In the genomic region with DNA sequence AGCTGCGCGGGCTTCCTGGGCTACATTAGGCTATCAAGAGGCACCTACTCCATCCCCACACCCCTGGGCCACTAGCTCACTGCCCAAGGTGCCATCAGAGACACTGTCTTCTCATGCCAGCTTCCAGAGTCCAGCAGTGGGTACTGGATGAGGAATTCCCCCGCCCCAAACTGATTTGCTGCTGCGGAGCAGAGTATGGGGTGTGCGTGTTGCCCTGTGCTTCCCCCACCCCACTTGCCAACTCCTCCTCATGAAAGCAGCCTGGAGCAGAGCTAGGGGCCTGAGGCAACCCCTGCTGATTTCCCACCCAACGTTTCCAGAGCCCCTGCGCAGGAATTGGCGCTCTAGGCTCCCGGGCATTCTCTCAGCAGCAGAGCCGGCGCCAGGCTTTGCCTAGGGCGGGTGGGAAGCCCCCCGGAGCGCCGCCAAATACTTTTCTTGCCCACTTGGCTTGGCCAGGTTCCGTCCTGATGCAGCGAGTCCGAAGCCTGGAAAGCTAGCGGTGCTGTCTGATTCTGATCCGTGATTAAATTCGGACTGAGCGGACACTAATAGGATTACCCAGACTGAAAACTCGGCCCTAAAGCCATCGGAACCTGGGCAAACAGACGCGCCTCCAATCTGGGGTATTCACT, we compare ENCODE assay signal across 8 mouse cellular contexts. TPM values are rescaled to one million over a fixed set of nuclear protein-coding genes. Genes with fewer than 3 reads are reported as not detected.
A peak's percentile ranks its signal among the peaks of the same experiment; 100 is the strongest.
DNase-seq lines count a peak whose midpoint lies in the region; ATAC-seq and TF ChIP-seq lines count a peak whose summit lies in the region.

No protein-coding gene starts in this region.

- no peaks in the 10 kb centered on the region for H3K9me3 ChIP-seq in embryonic facial prominence, embryonic 14.5 days (ENCODE audit: control insufficient read depth, low read length)
- no peaks in the 10 kb centered on the region for H3K9me3 ChIP-seq in heart, postnatal 0 days (replicated peaks; ENCODE audit: control insufficient read depth, low read length)
- H3K9me3 ChIP-seq in midbrain, embryonic 12.5 days = no peaks in the 10 kb centered on the region

- TF ChIP-seq CTCF in thymus, adult 2 months (IDR thresholded peaks at IDR 0.05; ENCODE audit: borderline replicate concordance, control insufficient read depth, extremely low read depth, insufficient read depth, low read length, poor library complexity) = no peak
- TF ChIP-seq CTCF in heart, postnatal 0 days (IDR thresholded peaks at IDR 0.05; ENCODE audit: low read depth) = no peak

- H3K36me3 ChIP-seq in thymus, adult 2 months (ENCODE audit: control insufficient read depth, insufficient read depth, low read length) = no peaks in the 10 kb centered on the region
- no peaks in the 10 kb centered on the region for H3K36me3 ChIP-seq in embryonic facial prominence, embryonic 14.5 days (ENCODE audit: control insufficient read depth, insufficient read depth, low read length)
- H3K36me3 ChIP-seq in heart, postnatal 0 days (replicated peaks; ENCODE audit: control insufficient read depth, insufficient read depth, low read length) = no peaks in the 10 kb centered on the region
- H3K36me3 ChIP-seq in midbrain, embryonic 12.5 days = no peaks in the 10 kb centered on the region

- no peak for TF ChIP-seq POLR2A in thymus, adult 2 months (IDR thresholded peaks at IDR 0.05; ENCODE audit: control insufficient read depth, extremely low read depth, insufficient read depth, low read length, poor library complexity)

- no peak for ATAC-seq in embryonic facial prominence, embryonic 14.5 days (ENCODE audit: low read depth)
- 0 out of 2 replicates have a peak, but pooled peaks have one; percentile 7 for ATAC-seq in heart, postnatal 0 days (ENCODE audit: insufficient read depth, low read depth)
- peak; percentile 7; the same call in 1 of the 2 replicates for ATAC-seq in midbrain, embryonic 12.5 days (ENCODE audit: low FRiP score, low read depth)
- no peak for ATAC-seq in inflammation-experienced regulatory T-cells, adult 6 months

- H3K27me3 ChIP-seq in thymus, adult 2 months (ENCODE audit: control insufficient read depth, insufficient read depth, low read length) = peaks cover 4% of the 10 kb centered on the region; the same call in 1 of the 2 replicates
- H3K27me3 ChIP-seq in embryonic facial prominence, embryonic 14.5 days (replicated peaks; ENCODE audit: control insufficient read depth, insufficient read depth, low read length) = peaks cover 32% of the 10 kb centered on the region
- no peaks in the 10 kb centered on the region for H3K27me3 ChIP-seq in heart, postnatal 0 days (ENCODE audit: control insufficient read depth, insufficient read depth, low read length)
- no peaks in the 10 kb centered on the region; the same call in 1 of the 2 replicates for H3K27me3 ChIP-seq in midbrain, embryonic 12.5 days

- peak overlapping the region; percentile 21; the same call in 1 of the 2 replicates for H3K4me3 ChIP-seq in thymus, adult 2 months (ENCODE audit: control insufficient read depth, insufficient read depth, low read length)
- H3K4me3 ChIP-seq in embryonic facial prominence, embryonic 14.5 days (ENCODE audit: low read depth, low read length) = peak overlapping the region; percentile 49
- H3K4me3 ChIP-seq in heart, postnatal 0 days (ENCODE audit: low read depth, low read length) = peak overlapping the region; percentile 67
- H3K4me3 ChIP-seq in midbrain, embryonic 12.5 days = peak overlapping the region; percentile 54

- 6% methylated on average over 26 of the region's 26 CpGs for WGBS in thymus, adult 2 months
- 29% methylated on average over 22 of the region's 26 CpGs for WGBS in embryonic facial prominence, embryonic 14.5 days
- WGBS in heart, postnatal 0 days = 18% methylated on average over 26 of the region's 26 CpGs
- WGBS in midbrain, embryonic 12.5 days = 26% methylated on average over 26 of the region's 26 CpGs

- no peak for DNase-seq in thymus, adult 2 months
- no peak for DNase-seq in thymus, postnatal 0 days (ENCODE audit: low spot score)
- DNase-seq in embryonic facial prominence, embryonic 14.5 days (ENCODE audit: low spot score) = no peak
- DNase-seq in heart, postnatal 0 days (ENCODE audit: low spot score) = no peak
- DNase-seq in layer of hippocampus, postnatal 14 days (ENCODE audit: low spot score in 2 of 2) = peak; percentile 28 to 41
- no peak for DNase-seq in c-Kit-positive CD71-positive TER-119-positive erythroid progenitor cells, embryonic 14.5 days (ENCODE audit: low spot score)

- no peaks in the 10 kb centered on the region for H3K4me1 ChIP-seq in thymus, adult 2 months (replicated peaks; ENCODE audit: control insufficient read depth, insufficient read depth, low read length)
- H3K4me1 ChIP-seq in embryonic facial prominence, embryonic 14.5 days (ENCODE audit: control insufficient read depth, insufficient read depth, low read length) = no peaks in the 10 kb centered on the region
- 0 out of 2 replicates have a peak, but pooled peaks cover 11% of the 10 kb centered on the region for H3K4me1 ChIP-seq in heart, postnatal 0 days (ENCODE audit: control insufficient read depth, insufficient read depth)
- H3K4me1 ChIP-seq in midbrain, embryonic 12.5 days = peaks cover 9% of the 10 kb centered on the region; the same call in 1 of the 2 replicates

- peak overlapping the region; percentile 73 for H3K4me2 ChIP-seq in embryonic facial prominence, embryonic 14.5 days (ENCODE audit: low read depth, low read length)
- peak overlapping the region; percentile 84 for H3K4me2 ChIP-seq in heart, postnatal 0 days (ENCODE audit: low read depth, low read length)
- peak overlapping the region; percentile 61 for H3K4me2 ChIP-seq in midbrain, embryonic 12.5 days (replicated peaks)

- peak overlapping the region; percentile 56 for H3K9ac ChIP-seq in embryonic facial prominence, embryonic 14.5 days (ENCODE audit: low read depth, low read length)
- peak overlapping the region; percentile 65 for H3K9ac ChIP-seq in heart, postnatal 0 days (replicated peaks; ENCODE audit: low read depth, low read length)
- H3K9ac ChIP-seq in midbrain, embryonic 12.5 days (replicated peaks) = peak overlapping the region; percentile 60

- TF ChIP-seq EP300 in heart, postnatal 0 days (IDR thresholded peaks at IDR 0.05; ENCODE audit: low read depth) = no peak

- H3K27ac ChIP-seq in thymus, adult 2 months (ENCODE audit: control insufficient read depth, insufficient read depth, low read length) = no peak overlapping the region
- no peak overlapping the region for H3K27ac ChIP-seq in embryonic facial prominence, embryonic 14.5 days (replicated peaks; ENCODE audit: low read depth, low read length)
- peak overlapping the region; percentile 70 for H3K27ac ChIP-seq in heart, postnatal 0 days (ENCODE audit: low read depth)
- H3K27ac ChIP-seq in midbrain, embryonic 12.5 days (replicated peaks) = peak overlapping the region; percentile 86

RNA-seq across cellular contexts. Expression of a gene that starts 0.7 kb away (rescaled TPM):
- polyA plus RNA-seq in thymus, adult 2 months (2012; rRNA removed) = 2.0 and 2.5 TPM in 2 replicates
- 0.33 and 0.46 TPM in 2 replicates for polyA plus RNA-seq in thymus, postnatal 0 days (2015; fragmentation: Nextera tagmentation; extraction: Ambion mirVana)
- 5.5 and 6.3 TPM in 2 replicates for polyA plus RNA-seq in embryonic facial prominence, embryonic 14.5 days (2014; fragmentation: Nextera tagmentation; extraction: Ambion mirVana)
- 10.0 and 11.5 TPM in 2 replicates for total RNA-seq in heart, postnatal 0 days (2014; rRNA removed; ENCODE audit: low replicate concordance)
- polyA plus RNA-seq in heart, postnatal 0 days (2015; fragmentation: Nextera tagmentation; extraction: Ambion mirVana) = 1.8 and 2.2 TPM in 2 replicates
- 10 to 100 TPM; 16.2 to 18.4 TPM for total RNA-seq in layer of hippocampus, postnatal 14 days (2021)
- 5.1 and 5.9 TPM in 2 replicates for polyA plus RNA-seq in midbrain, embryonic 12.5 days (2016; fragmentation: Nextera tagmentation; extraction: Ambion mirVana)
- not detected for polyA plus RNA-seq in inflammation-experienced regulatory T-cells, adult 6 months (2017; shearing (Covaris generic))

Comparison
In these comparisons a context has a peak if more than half of its experiments do, and no peak if none do; other contexts are left out.
1. DNase-seq: peak in layer of hippocampus, postnatal 14 days (2 of 2); none in thymus, adult 2 months (single experiment), thymus, postnatal 0 days (single experiment), embryonic facial prominence, embryonic 14.5 days (single experiment), heart, postnatal 0 days (single experiment) and c-Kit-positive CD71-positive TER-119-positive erythroid progenitor cells, embryonic 14.5 days (single experiment).
2. H3K27ac ChIP-seq: peak in heart, postnatal 0 days (single experiment) and midbrain, embryonic 12.5 days (single experiment); none in thymus, adult 2 months (single experiment) and embryonic facial prominence, embryonic 14.5 days (single experiment).
3. ATAC-seq: peak in heart, postnatal 0 days (single experiment) and midbrain, embryonic 12.5 days (single experiment); none in embryonic facial prominence, embryonic 14.5 days (single experiment) and inflammation-experienced regulatory T-cells, adult 6 months (single experiment).
4. Peak in every context shown above with its lines, with median percentiles within 50 percentile points of each other: H3K4me3 ChIP-seq, H3K4me2 ChIP-seq and H3K9ac ChIP-seq.